20 mouse cellular contexts compared by ENCODE assay signal in the genomic region with DNA sequence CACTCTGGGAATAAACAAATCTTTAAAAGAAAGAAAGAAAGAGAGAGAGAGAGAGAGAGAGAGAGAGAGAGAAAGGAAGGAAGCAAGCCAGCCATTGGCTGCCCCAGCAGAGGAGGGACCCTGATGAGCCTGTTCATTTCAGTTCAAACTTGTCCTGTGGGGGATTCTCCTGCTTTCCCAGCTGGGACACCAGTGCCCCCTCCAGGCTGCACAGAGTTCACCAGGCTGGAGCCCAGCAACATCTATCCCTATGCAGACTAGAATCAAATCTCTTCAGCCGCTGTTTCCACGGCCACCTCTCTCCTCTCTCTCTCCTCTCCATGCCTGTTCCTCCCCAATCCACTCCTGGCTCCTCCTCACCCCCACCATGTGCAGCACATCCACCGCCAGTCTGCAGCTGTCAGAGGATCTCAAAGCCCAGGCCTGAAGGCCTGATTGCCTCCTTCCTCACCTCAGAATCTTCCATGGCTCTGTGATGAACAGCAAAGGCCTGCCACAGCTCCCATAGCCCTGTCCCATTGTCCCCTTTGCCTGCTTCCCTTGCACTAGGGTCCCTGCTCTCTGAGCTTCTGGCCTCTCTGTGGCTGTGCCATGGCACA. TPM values are rescaled to one million over a fixed set of nuclear protein-coding genes. Genes with fewer than 3 reads are reported as not detected.
A peak's percentile ranks its signal among the peaks of the same experiment; 100 is the strongest.
DNase-seq lines count a peak whose midpoint lies in the region; ATAC-seq and TF ChIP-seq lines count a peak whose summit lies in the region.
"Had no signal": no experiment of that assay in that cellular context is flagged by ENCODE, and none has a peak within 500 bp of the region (broad histone marks: within the 10 kb centered on the region; RNA-seq: fewer than 3 reads in every experiment).

No protein-coding gene starts in this region.

- WGBS in kidney, postnatal 0 days, result 66% methylated on average over 3 of the region's 3 CpGs
- 52% methylated on average over 3 of the region's 3 CpGs for WGBS in lung, postnatal 0 days

- no peak for ATAC-seq in kidney, postnatal 0 days (replicated peaks; ENCODE audit: low FRiP score, low read depth)
- ATAC-seq in lung, postnatal 0 days, result no peak
- ATAC-seq: CD4-positive, CD25-positive, alpha-beta regulatory T cell, adult 4 months had no signal

- no peak overlapping the region for H3K9ac ChIP-seq in kidney, postnatal 0 days (ENCODE audit: low read depth, low read length)
- no peak overlapping the region for H3K9ac ChIP-seq in lung, postnatal 0 days (replicated peaks; ENCODE audit: low read depth)
- H3K9ac ChIP-seq: forebrain, embryonic 12.5 days; hindbrain, embryonic 12.5 days; midbrain, embryonic 12.5 days had no signal

- no peak overlapping the region for H3K27ac ChIP-seq in kidney, postnatal 0 days
- H3K27ac ChIP-seq in lung, postnatal 0 days (ENCODE audit: low read length), result no peak overlapping the region
- H3K27ac ChIP-seq: forebrain, embryonic 12.5 days; hindbrain, embryonic 12.5 days; midbrain, embryonic 12.5 days had no signal

- TF ChIP-seq EP300 in lung, postnatal 0 days (IDR thresholded peaks at IDR 0.05), result no peak

- DNase-seq in kidney, postnatal 0 days (ENCODE audit: low spot score), result no peak
- no peak for DNase-seq in kidney, adult 18-20 months
- peak; percentile 40 for DNase-seq in lung, postnatal 0 days (ENCODE audit: low spot score)
- DNase-seq in lung, postnatal 10 days, result no peak
- DNase-seq in NIH3T3 (ENCODE audit: low read depth), result peak; percentile 44
- no peak for DNase-seq in T-cell, adult 2 months (ENCODE audit: low spot score)
- DNase-seq in adrenal gland, adult (ENCODE audit: inconsistent age in 2 of 2, low spot score in 1 of 2), result no peak
- DNase-seq: adrenal gland, postnatal 14 days; cerebellum, adult 2 months; embryo, embryonic 11 days; kidney, adult 8-10 months; kidney, postnatal 4 days; lung, postnatal 14 days; right cerebral cortex, adult 18-20 months; spleen, adult 18-20 months; thymus, postnatal 36 days had no signal

- H3K36me3 ChIP-seq in kidney, postnatal 0 days (ENCODE audit: insufficient read depth, low read length), result 0 out of 2 replicates have a peak, but pooled peaks cover 2% of the 10 kb centered on the region
- no peaks in the 10 kb centered on the region for H3K36me3 ChIP-seq in lung, postnatal 0 days (ENCODE audit: insufficient read depth, low read length)
- H3K36me3 ChIP-seq: forebrain, embryonic 12.5 days; hindbrain, embryonic 12.5 days; midbrain, embryonic 12.5 days had no signal

- no peaks in the 10 kb centered on the region for H3K9me3 ChIP-seq in kidney, postnatal 0 days (replicated peaks; ENCODE audit: low read length)
- no peaks in the 10 kb centered on the region for H3K9me3 ChIP-seq in lung, postnatal 0 days (ENCODE audit: low read length)

- peak; percentile 31; the same call in 1 of the 2 replicates for TF ChIP-seq CTCF in kidney, postnatal 0 days (IDR thresholded peaks at IDR 0.05; ENCODE audit: low read depth)
- peak; percentile 54 for TF ChIP-seq CTCF in lung, postnatal 0 days (IDR thresholded peaks at IDR 0.05)

- H3K4me3 ChIP-seq in kidney, postnatal 0 days (replicated peaks; ENCODE audit: low read depth, low read length), result no peak overlapping the region
- H3K4me3 ChIP-seq in lung, postnatal 0 days (ENCODE audit: low read depth, low read length), result no peak overlapping the region
- H3K4me3 ChIP-seq: forebrain, embryonic 12.5 days; hindbrain, embryonic 12.5 days; midbrain, embryonic 12.5 days had no signal

- H3K4me2 ChIP-seq in kidney, postnatal 0 days (ENCODE audit: low read length), result no peak overlapping the region
- H3K4me2 ChIP-seq in lung, postnatal 0 days (replicated peaks; ENCODE audit: low read depth, low read length), result no peak overlapping the region
- H3K4me2 ChIP-seq: forebrain, embryonic 12.5 days; hindbrain, embryonic 12.5 days; midbrain, embryonic 12.5 days had no signal

- peaks cover 7% of the 10 kb centered on the region; the same call in 1 of the 2 replicates for H3K4me1 ChIP-seq in kidney, postnatal 0 days (replicated peaks; ENCODE audit: insufficient read depth, low read length)
- H3K4me1 ChIP-seq in lung, postnatal 0 days (ENCODE audit: insufficient read depth, low read depth, low read length), result peaks cover 7% of the 10 kb centered on the region; the same call in 1 of the 2 replicates
- H3K4me1 ChIP-seq: forebrain, embryonic 12.5 days; midbrain, embryonic 12.5 days had no signal

- H3K27me3 ChIP-seq in kidney, postnatal 0 days (ENCODE audit: insufficient read depth, low read length), result no peaks in the 10 kb centered on the region
- no peaks in the 10 kb centered on the region for H3K27me3 ChIP-seq in lung, postnatal 0 days (replicated peaks; ENCODE audit: insufficient read depth, low read length)
- H3K27me3 ChIP-seq: forebrain, embryonic 12.5 days; midbrain, embryonic 12.5 days had no signal

RNA-seq across cellular contexts. Expression of a gene that starts 11.2 kb away (rescaled TPM):
- 2.3 and 2.8 TPM in 2 replicates for polyA plus RNA-seq in kidney, postnatal 0 days (2015; fragmentation: Nextera tagmentation; extraction: Ambion mirVana)
- polyA plus RNA-seq in lung, postnatal 0 days (2015; fragmentation: Nextera tagmentation; extraction: Ambion mirVana), result 1.00 and 1.1 TPM in 2 replicates

Comparison
In these comparisons a context has a peak if more than half of its experiments do, and no peak if none do; other contexts are left out.
1. DNase-seq: peak in lung, postnatal 0 days (single experiment) and NIH3T3 (single experiment); none in kidney, postnatal 0 days (single experiment), kidney, adult 18-20 months (single experiment), lung, postnatal 10 days (single experiment), T-cell, adult 2 months (single experiment) and adrenal gland, adult (0 of 2).